Mouse (Mus musculus): Measurements from ENCODE around the gene Tut4. TPM values are rescaled to one million over a fixed set of nuclear protein-coding genes. Genes with fewer than 3 reads are reported as not detected.

Gene Tut4
- polyA plus RNA-seq, 1 experiment from 2014 or later: 33.8 TPM

DNA sequence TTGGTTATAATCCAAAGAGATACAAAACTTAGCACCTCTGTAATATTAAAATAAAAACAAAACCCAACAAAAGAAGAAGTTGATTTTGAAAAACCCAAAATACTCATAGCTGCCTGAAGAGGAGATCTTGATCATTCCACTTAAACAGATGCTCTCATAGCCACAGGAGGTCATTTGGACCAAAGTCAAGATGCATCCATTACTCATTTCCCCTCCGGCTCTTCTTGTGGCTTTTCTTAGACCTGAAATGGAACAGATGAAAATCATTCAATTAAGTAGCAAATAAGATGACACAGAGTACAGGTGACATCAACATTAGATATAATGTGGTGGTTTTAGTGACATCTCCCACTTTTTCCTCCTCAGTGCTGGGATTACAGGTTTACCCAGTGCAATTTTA, 105.8 kb downstream of the Tut4 start:
- no peaks in the 10 kb centered on the region for H3K4me1 ChIP-seq (replicated peaks; ENCODE audit: control insufficient read depth, insufficient read depth)
- H3K27ac ChIP-seq (replicated peaks): no peak overlapping the region
- H3K9ac ChIP-seq (ENCODE audit: low read length): no peak overlapping the region
- no peaks in the 10 kb centered on the region for H3K27me3 ChIP-seq (ENCODE audit: control insufficient read depth, insufficient read depth, low read length)
- no peak overlapping the region for H3K4me3 ChIP-seq (ENCODE audit: low read depth, low read length)
- ATAC-seq (ENCODE audit: low FRiP score, low TSS enrichment) (no peak), DNase-seq (ENCODE audit: low spot score) (no peak)
- 67% methylated on average over 1 of the region's 1 CpGs for WGBS
- peaks cover 25% of the 10 kb centered on the region for H3K36me3 ChIP-seq (ENCODE audit: control insufficient read depth, insufficient read depth, low read length)
- H3K9me3 ChIP-seq (ENCODE audit: control insufficient read depth, low read length): no peaks in the 10 kb centered on the region
- H3K4me2 ChIP-seq (replicated peaks; ENCODE audit: low read depth): no peak overlapping the region
- TF ChIP-seq CTCF (IDR thresholded peaks at IDR 0.05; ENCODE audit: low read depth): no peak
- TF ChIP-seq EP300 (optimal IDR thresholded peaks at IDR 0.05): no peak

DNA sequence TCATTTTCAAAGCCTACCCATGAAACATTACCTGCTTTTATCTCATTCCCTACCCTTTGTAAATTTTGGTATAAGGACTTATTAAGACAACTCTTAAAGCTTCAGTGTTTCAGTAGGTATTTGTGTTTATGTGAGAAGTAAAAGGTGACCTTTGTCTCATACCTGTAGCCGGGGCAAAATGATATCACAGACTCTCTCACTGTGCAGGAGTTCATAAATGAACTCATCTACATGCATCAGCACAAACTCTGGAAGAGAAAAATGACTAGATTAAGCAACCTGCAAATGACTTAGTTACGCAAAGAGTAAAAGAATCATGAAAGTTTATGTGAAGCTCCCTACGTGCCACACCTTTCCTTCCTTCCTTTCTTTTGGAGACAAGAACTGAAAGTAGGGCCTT, 113.4 kb downstream of the Tut4 start:
- H3K9me3 ChIP-seq (ENCODE audit: control insufficient read depth, low read length): no peaks in the 10 kb centered on the region
- H3K27ac ChIP-seq (replicated peaks): no peak overlapping the region
- no peak overlapping the region for H3K4me2 ChIP-seq (replicated peaks; ENCODE audit: low read depth)
- 94% methylated on average over 3 of the region's 3 CpGs for WGBS
- H3K27me3 ChIP-seq (ENCODE audit: control insufficient read depth, insufficient read depth, low read length): no peaks in the 10 kb centered on the region
- H3K9ac ChIP-seq (ENCODE audit: low read length): no peak overlapping the region
- H3K4me3 ChIP-seq (ENCODE audit: low read depth, low read length): no peak overlapping the region
- ATAC-seq (ENCODE audit: low FRiP score, low TSS enrichment) (no peak), DNase-seq (ENCODE audit: low spot score) (no peak)
- TF ChIP-seq EP300 (optimal IDR thresholded peaks at IDR 0.05) (no peak), CTCF (IDR thresholded peaks at IDR 0.05; ENCODE audit: low read depth) (no peak)
- H3K4me1 ChIP-seq (replicated peaks; ENCODE audit: control insufficient read depth, insufficient read depth): no peaks in the 10 kb centered on the region
- peaks cover 21% of the 10 kb centered on the region for H3K36me3 ChIP-seq (ENCODE audit: control insufficient read depth, insufficient read depth, low read length)

DNA sequence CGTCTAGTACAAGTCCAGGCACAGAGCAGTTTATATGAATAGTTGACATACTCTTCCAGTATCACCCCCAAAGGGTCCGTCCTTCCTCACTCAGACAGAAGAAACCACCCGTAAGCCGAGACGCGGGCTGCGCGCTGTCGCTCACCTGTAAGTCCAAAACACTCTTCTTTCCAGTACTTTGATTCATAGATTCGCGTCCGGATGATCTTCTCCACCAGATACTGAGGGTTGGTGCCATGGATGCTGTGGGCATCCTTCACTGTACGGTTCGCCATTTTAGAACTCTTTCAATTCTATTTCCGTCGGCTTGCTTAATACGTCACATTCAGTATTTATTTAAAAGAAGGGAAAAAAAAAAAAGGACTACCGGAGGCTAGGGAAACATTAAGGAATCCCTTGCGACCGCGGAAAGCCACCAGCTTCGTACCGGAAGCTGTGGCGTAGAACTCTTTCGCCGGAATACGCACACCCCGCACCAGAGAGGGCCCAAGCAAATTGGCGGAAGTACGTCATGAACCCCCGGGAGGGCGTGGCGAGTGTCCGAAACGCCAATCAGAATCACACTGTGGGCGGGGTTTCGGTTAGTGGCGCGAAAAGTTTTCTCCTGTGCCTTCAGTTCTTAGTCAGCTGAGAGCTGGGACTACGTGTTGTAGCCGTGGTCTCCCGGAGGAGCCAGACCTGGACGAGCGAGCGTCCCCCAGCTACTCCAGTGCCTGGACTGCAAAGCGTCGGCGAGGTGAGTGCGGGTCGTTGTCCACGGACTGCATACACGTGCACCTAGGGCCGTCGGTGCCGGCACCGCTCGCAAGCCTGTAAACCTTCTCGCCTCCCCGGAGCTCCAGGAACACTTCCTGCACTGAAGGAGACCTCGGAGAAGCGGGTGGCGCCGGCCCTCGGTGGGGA, 119.9 kb downstream of the Tut4 start, which contains the start of the genes Prpf38a and Orc1:
Gene Prpf38a (minus strand): TSS at position 497 of the 903 bp plus-strand sequence.
Gene Orc1 (plus strand): TSS at position 584 of the 903 bp plus-strand sequence.
- H3K9me3 ChIP-seq (ENCODE audit: control insufficient read depth, low read length): no peaks in the 10 kb centered on the region
- no peaks in the 10 kb centered on the region for H3K4me1 ChIP-seq (replicated peaks; ENCODE audit: control insufficient read depth, insufficient read depth)
- H3K27me3 ChIP-seq (ENCODE audit: control insufficient read depth, insufficient read depth, low read length): no peaks in the 10 kb centered on the region
- peak; percentile 98 for DNase-seq (ENCODE audit: low spot score)
- no peak for TF ChIP-seq CTCF (IDR thresholded peaks at IDR 0.05; ENCODE audit: low read depth)
- peak; percentile 36 for TF ChIP-seq EP300 (optimal IDR thresholded peaks at IDR 0.05)
- peak; percentile 99 for ATAC-seq (ENCODE audit: low FRiP score, low TSS enrichment)
- H3K36me3 ChIP-seq (ENCODE audit: control insufficient read depth, insufficient read depth, low read length): peaks cover 7% of the 10 kb centered on the region; the same call in 1 of the 2 replicates
- WGBS: under 1% methylated on average over 64 of the region's 64 CpGs
- peak within 1 kb of the TSS; percentile 76 for H3K4me2 ChIP-seq (replicated peaks; ENCODE audit: low read depth)
- H3K27ac ChIP-seq (replicated peaks): peak within 1 kb of the TSS; percentile 78
- H3K9ac ChIP-seq (ENCODE audit: low read length): peak within 1 kb of the TSS; percentile 72
- peak within 1 kb of the TSS; percentile 81 for H3K4me3 ChIP-seq (ENCODE audit: low read depth, low read length)

DNA sequence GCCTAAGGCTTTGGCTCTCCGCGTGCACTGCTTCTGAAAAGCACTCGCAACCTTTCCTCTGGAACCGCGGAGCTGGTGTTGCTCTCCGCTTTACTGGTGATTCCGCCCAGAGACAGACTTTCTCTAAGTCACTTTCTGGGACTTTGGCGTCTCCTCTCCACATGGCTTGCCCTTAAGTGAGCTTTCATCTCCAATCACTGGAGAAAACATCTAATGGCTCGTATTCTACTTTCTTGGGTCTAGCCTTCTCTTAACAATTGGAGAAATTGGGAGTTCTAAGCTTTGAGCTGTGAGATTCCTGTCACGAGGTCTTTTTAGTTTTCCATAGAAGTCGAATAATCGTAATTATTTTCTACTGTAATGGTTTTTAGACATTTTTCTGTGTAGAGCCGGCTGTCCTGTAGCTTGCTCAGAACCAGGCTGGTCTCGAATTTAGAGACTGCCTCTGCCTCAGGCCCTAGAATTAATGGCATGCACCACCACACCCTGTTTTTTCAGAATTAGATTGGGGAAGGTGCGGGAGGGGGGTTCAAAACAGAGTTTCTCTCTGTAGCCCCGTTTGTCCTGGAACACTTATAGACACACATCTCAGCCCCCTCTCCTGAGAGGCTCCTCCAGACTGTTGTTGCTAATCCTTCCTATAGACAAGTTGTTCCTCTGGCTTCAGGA, 120.7 kb downstream of the Tut4 start:
- Histone ChIP-seq H3K9ac (ENCODE audit: low read length) (peak overlapping the region; percentile 72), H3K4me2 (replicated peaks; ENCODE audit: low read depth) (peak overlapping the region; percentile 76), H3K27me3 (ENCODE audit: control insufficient read depth, insufficient read depth, low read length) (no peaks in the 10 kb centered on the region), H3K36me3 (ENCODE audit: control insufficient read depth, insufficient read depth, low read length) (peaks cover 7% of the 10 kb centered on the region; the same call in 1 of the 2 replicates), H3K9me3 (ENCODE audit: control insufficient read depth, low read length) (no peaks in the 10 kb centered on the region), H3K4me3 (ENCODE audit: low read depth, low read length) (peak overlapping the region; percentile 81), H3K27ac (replicated peaks) (peak overlapping the region; percentile 78; the same call in 1 of the 2 replicates), H3K4me1 (replicated peaks; ENCODE audit: control insufficient read depth, insufficient read depth) (no peaks in the 10 kb centered on the region)
- ATAC-seq (ENCODE audit: low FRiP score, low TSS enrichment): no peak
- TF ChIP-seq EP300 (optimal IDR thresholded peaks at IDR 0.05) (no peak), CTCF (IDR thresholded peaks at IDR 0.05; ENCODE audit: low read depth) (no peak)
- DNase-seq (ENCODE audit: low spot score): no peak
- WGBS: 1% methylated on average over 16 of the region's 16 CpGs

DNA sequence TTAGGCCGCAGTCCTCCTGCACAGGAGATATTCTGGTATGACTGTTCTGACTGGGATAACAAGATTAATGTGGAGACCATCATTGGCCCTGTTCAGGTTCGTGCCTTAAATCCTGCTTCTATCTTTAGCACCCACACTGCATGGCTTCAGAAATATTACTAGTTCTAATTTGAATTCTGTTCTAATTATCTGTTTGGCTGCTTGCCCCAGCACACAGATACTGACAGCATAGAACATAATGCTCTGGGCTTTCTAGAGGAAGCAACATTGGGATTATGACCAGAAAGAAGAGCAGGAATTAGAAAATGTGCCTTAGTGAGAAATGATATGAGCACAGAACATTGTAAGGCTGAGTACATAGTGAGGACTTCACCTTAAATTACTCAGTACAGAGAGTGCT, 134.2 kb downstream of the Tut4 start:
- H3K4me1 ChIP-seq (replicated peaks; ENCODE audit: control insufficient read depth, insufficient read depth): no peaks in the 10 kb centered on the region
- no peak overlapping the region for H3K4me3 ChIP-seq (ENCODE audit: low read depth, low read length)
- H3K4me2 ChIP-seq (replicated peaks; ENCODE audit: low read depth): no peak overlapping the region
- H3K27me3 ChIP-seq (ENCODE audit: control insufficient read depth, insufficient read depth, low read length): no peaks in the 10 kb centered on the region
- no peaks in the 10 kb centered on the region for H3K36me3 ChIP-seq (ENCODE audit: control insufficient read depth, insufficient read depth, low read length)
- H3K27ac ChIP-seq (replicated peaks): no peak overlapping the region
- ATAC-seq (ENCODE audit: low FRiP score, low TSS enrichment) (no peak), DNase-seq (ENCODE audit: low spot score) (no peak)
- no peaks in the 10 kb centered on the region for H3K9me3 ChIP-seq (ENCODE audit: control insufficient read depth, low read length)
- TF ChIP-seq CTCF (IDR thresholded peaks at IDR 0.05; ENCODE audit: low read depth) (no peak), EP300 (optimal IDR thresholded peaks at IDR 0.05) (no peak)
- WGBS: 82% methylated on average over 2 of the region's 2 CpGs
- H3K9ac ChIP-seq (ENCODE audit: low read length): no peak overlapping the region

All from stomach, postnatal 0 days (tissue).